Mouse (Mus musculus) heart, adult 2 months (tissue): Measurements from ENCODE around the gene Appl1. TPM values are rescaled to one million over a fixed set of nuclear protein-coding genes. Genes with fewer than 3 reads are reported as not detected.
"Not testable (repeated sequence)": the region's sequence is repeated elsewhere in the genome, so short reads cannot be mapped to it uniquely, and the experiment has no call there.

Experiments
- DNase-seq, 2 experiments: peaks; one replicate each; pipeline ENCODE4 v3.0.0; 2021
- H3K27ac ChIP-seq: fragments of 200-600 bp; 2 replicates; pipeline ENCODE4 v1.8.1; 2022
- H3K27me3 ChIP-seq: fragments of 200-500 bp; 2 replicates; pipeline ENCODE4 v1.6.1; 2012; ENCODE audit warnings: mild to moderate bottlenecking, low read length, inconsistent platforms, mixed read lengths; ENCODE audit not compliant: control insufficient read depth, insufficient read depth
- H3K36me3 ChIP-seq: fragments of 200-500 bp; 2 replicates; pipeline ENCODE4 v1.6.1; 2012; ENCODE audit warnings: low read length, inconsistent platforms; ENCODE audit not compliant: control insufficient read depth, insufficient read depth
- H3K4me1 ChIP-seq: fragments of 200-500 bp; 2 replicates; pipeline ENCODE4 v1.6.1; 2011; ENCODE audit warnings: low read length; ENCODE audit not compliant: control insufficient read depth, insufficient read depth
- H3K4me3 ChIP-seq: fragments of 200-600 bp; 2 replicates; pipeline ENCODE4 v1.8.1; 2022
- H3K79me2 ChIP-seq: fragments of 200-500 bp; replicated peaks from 2 replicates; pipeline ENCODE4 v1.6.1; 2012; ENCODE audit warnings: mild to moderate bottlenecking, inconsistent platforms, low read length, moderate library complexity, mixed read lengths; ENCODE audit not compliant: control insufficient read depth, insufficient read depth
- H3K9ac ChIP-seq: fragments of 200-500 bp; 2 replicates; pipeline ENCODE4 v1.6.1; 2012; ENCODE audit warnings: low read depth, mild to moderate bottlenecking, control low read depth, inconsistent platforms, low read length, mixed read lengths
- CTCF ChIP-seq: fragments of 200-600 bp; IDR thresholded peaks from 2 replicates; pipeline ENCODE4 v1.8.1; 2022; ENCODE audit warnings: antibody characterized with exemption, mild to moderate bottlenecking, moderate library complexity
- EP300 ChIP-seq: fragments of 200-500 bp; IDR thresholded peaks from 2 replicates; pipeline ENCODE4 v1.6.1; 2011; ENCODE audit warnings: low read depth, low read length, control low read depth; ENCODE audit not compliant: insufficient read depth
- POLR2A ChIP-seq: fragments of 200-500 bp; IDR thresholded peaks from 2 replicates; pipeline ENCODE4 v1.6.1; 2011; ENCODE audit warnings: mild to moderate bottlenecking, low read depth, low read length, control low read depth; ENCODE audit not compliant: insufficient read depth
- WGBS: fragments of 180-500 bp; shearing (Covaris S2); methylation state at CpG from one replicate; pipeline ENCODE4 v1.1.7; 2018; 5-methylcytosine and 5-hydroxymethylcytosine counted together
- intact Hi-C: fragments of 180-260 bp; cut with DNase I; formaldehyde crosslinking; loops from one replicate; pipeline ENCODE4 v1.15.1; 2025
- polyA plus RNA-seq: library from polyadenylated mRNA; depleted of rRNA; stranded (reverse); fragments of >200 nt; gene quantifications from 2 replicates; pipeline ENCODE4 v1.2.3, GENCODE M21; 2012
- total RNA-seq, 2 experiments: library from RNA; stranded (reverse); gene quantifications; 2 replicates each; pipeline ENCODE4 v1.2.3; 2021

The Appl1 gene
- total and polyA plus RNA-seq, 3 experiments = 3.6 to 19.5 (median 18.9) TPM

GRCm38 (mm10) chr14:26960518-26960917, 10.5 kb downstream of the Appl1 start:
- intact Hi-C loops = no loop called here
- WGBS = 75% methylated on average over 1 of the region's 1 CpGs
- no peak for DNase-seq
- Histone ChIP-seq H3K4me1 (no peaks in the 10 kb centered on the region), H3K27ac (no peak overlapping the region), H3K27me3 (no peaks in the 10 kb centered on the region), H3K36me3 (peaks cover 2% of the 10 kb centered on the region), H3K79me2 (no peaks in the 10 kb centered on the region), H3K9ac (no peak overlapping the region), H3K4me3 (no peak overlapping the region)
- TF ChIP-seq EP300 (no peak), CTCF (no peak), POLR2A (no peak)

GRCm38 (mm10) chr14:26956139-26956538, 14.9 kb downstream of the Appl1 start:
- H3K4me3 ChIP-seq, H3K9ac ChIP-seq, intact Hi-C loops, H3K27ac ChIP-seq, H3K4me1 ChIP-seq, DNase-seq, H3K79me2 ChIP-seq, H3K27me3 ChIP-seq, H3K36me3 ChIP-seq: not testable (repeated sequence)
- 99% methylated on average over 2 of the region's 2 CpGs for WGBS

GRCm38 (mm10) chr14:26935558-26935957, 35.5 kb downstream of the Appl1 start:
- intact Hi-C loops = no loop called here
- Histone ChIP-seq H3K9ac (no peak overlapping the region), H3K36me3 (no peaks in the 10 kb centered on the region; the same call in 1 of the 2 replicates), H3K4me1 (no peaks in the 10 kb centered on the region), H3K79me2 (no peaks in the 10 kb centered on the region), H3K27ac (no peak overlapping the region), H3K27me3 (no peaks in the 10 kb centered on the region), H3K4me3 (no peak overlapping the region)
- TF ChIP-seq EP300 (no peak), CTCF (no peak), POLR2A (no peak)
- 71% methylated on average over 4 of the region's 4 CpGs for WGBS
- no peak for DNase-seq

- TF ChIP-seq EP300 (no peak), POLR2A (no peak), CTCF (no peak)
- Histone ChIP-seq H3K4me3 (no peak overlapping the region), H3K36me3 (no peaks in the 10 kb centered on the region; the same call in 1 of the 2 replicates), H3K4me1 (no peaks in the 10 kb centered on the region), H3K9ac (no peak overlapping the region), H3K27ac (no peak overlapping the region), H3K27me3 (no peaks in the 10 kb centered on the region), H3K79me2 (no peaks in the 10 kb centered on the region)
- intact Hi-C loops = no loop called here
- DNase-seq = no peak
- whole genome bisulfite sequencing = 79% methylated on average over 3 of the region's 3 CpGs
Measured at GRCm38 (mm10) chr14:26934891-26935290, 36.1 kb downstream of the Appl1 start.

- no peak overlapping the region for H3K27ac ChIP-seq
- no peak for DNase-seq
Measured at GRCm38 (mm10) chr14:26923702-26924421, 47.2 kb downstream of the Appl1 start.

GRCm38 (mm10) chr14:26919310-26919709, 51.7 kb downstream of the Appl1 start:
- Histone ChIP-seq H3K4me3 (no peak overlapping the region), H3K36me3 (peaks cover 8% of the 10 kb centered on the region), H3K27me3 (no peaks in the 10 kb centered on the region), H3K27ac (no peak overlapping the region), H3K4me1 (no peaks in the 10 kb centered on the region), H3K79me2 (no peaks in the 10 kb centered on the region), H3K9ac (no peak overlapping the region)
- DNase-seq = no peak
- 93% methylated on average over 3 of the region's 3 CpGs for WGBS
- TF ChIP-seq POLR2A (no peak), EP300 (no peak), CTCF (no peak)
- intact Hi-C loops = no loop called here

More at GRCm38 (mm10) chr14:26923702-26924421, 47.2 kb downstream of the Appl1 start:
- Histone ChIP-seq H3K4me3 (no peak overlapping the region), H3K9ac (no peak overlapping the region), H3K36me3 (peaks cover 10% of the 10 kb centered on the region), H3K27me3 (no peaks in the 10 kb centered on the region), H3K4me1 (no peaks in the 10 kb centered on the region), H3K79me2 (no peaks in the 10 kb centered on the region)
- intact Hi-C loops = no loop called here
- 55% methylated on average over 5 of the region's 5 CpGs for WGBS
- TF ChIP-seq EP300 (no peak), CTCF (no peak), POLR2A (no peak)
